Mouse (Mus musculus) CH12.LX (cell line): ENCODE results near the gene Ssb. TPM values are rescaled to one million over a fixed set of nuclear protein-coding genes. Genes with fewer than 3 reads are reported as not detected.

Source experiments
- DNase-seq: peaks from one replicate; pipeline ENCODE4 v3.0.0-alpha.2; 2013; ENCODE audit errors: extremely low read depth
- H3K27ac ChIP-seq: 2 replicates; pipeline ENCODE4 v1.5.1; 2012; ENCODE audit warnings: low read depth, mild to moderate bottlenecking, control low read depth, moderate library complexity; ENCODE audit not compliant: insufficient read depth
- H3K27me3 ChIP-seq: replicated peaks from 2 replicates; pipeline ENCODE3; 2012; ENCODE audit warnings: inconsistent platforms
- H3K36me3 ChIP-seq, 2 experiments: replicated peaks in 1 of 2; 2 replicates each; pipeline versions ENCODE3 to v1.6.1; 2012; ENCODE audit warnings: inconsistent platforms in 1 of 2, low read length in 1 of 2, mild to moderate bottlenecking in 1 of 2, mixed read lengths in 1 of 2, moderate library complexity in 1 of 2; ENCODE audit not compliant: control insufficient read depth in 1 of 2, insufficient read depth in 1 of 2
- H3K4me1 ChIP-seq, 2 experiments: 2 replicates each; pipeline ENCODE4 v1.6.1; 2012; ENCODE audit warnings: inconsistent platforms in 1 of 2, moderate library complexity in 1 of 2; ENCODE audit not compliant: insufficient read depth in 2 of 2, control insufficient read depth in 1 of 2
- H3K4me2 ChIP-seq: 2 replicates; pipeline ENCODE4 v1.6.1; 2012; ENCODE audit warnings: low read depth, mild to moderate bottlenecking, control low read depth; ENCODE audit not compliant: poor library complexity, insufficient read depth, severe bottlenecking
- H3K4me3 ChIP-seq, 3 experiments: fragments of 150-350 bp in 1 of 3; sonication (generic) in 1 of 3; replicated peaks in 1 of 3; 2 replicates each; pipeline versions ENCODE3 to v1.5.1; 2011 to 2012; ENCODE audit warnings: low read depth in 2 of 3, low read length in 2 of 3, mild to moderate bottlenecking in 2 of 3, moderate library complexity in 2 of 3, control low read depth in 1 of 3, improper control_type of control experiment in 1 of 3, inconsistent platforms in 1 of 3, mixed read lengths in 1 of 3; ENCODE audit not compliant: poor library complexity in 1 of 3
- H3K79me2 ChIP-seq: replicated peaks from 2 replicates; pipeline ENCODE4 v1.6.1; 2012; ENCODE audit warnings: mild to moderate bottlenecking, moderate library complexity; ENCODE audit not compliant: control insufficient read depth, poor library complexity, insufficient read depth, severe bottlenecking; ENCODE audit errors: extremely low read depth
- H3K9ac ChIP-seq: 2 replicates; pipeline ENCODE4 v1.6.1; 2012; ENCODE audit warnings: low read depth, mild to moderate bottlenecking, control low read depth, moderate library complexity; ENCODE audit not compliant: insufficient read depth
- H3K9me3 ChIP-seq: replicated peaks from 2 replicates; pipeline ENCODE3; 2012; ENCODE audit warnings: low read length, inconsistent platforms, mixed read lengths
- CHD2 ChIP-seq: IDR thresholded peaks from 2 replicates; pipeline ENCODE4 v1.6.1; 2011; ENCODE audit warnings: low read length, improper control_type of control experiment
- CTCF ChIP-seq, 2 experiments: IDR thresholded peaks in 1 of 2; conservative IDR thresholded peaks in 1 of 2; 2 replicates each; pipeline ENCODE4 v1.5.1; 2011 to 2012; ENCODE audit warnings: low read depth in 2 of 2, low read length in 2 of 2, improper control_type of control experiment in 1 of 2, inconsistent platforms in 1 of 2, mild to moderate bottlenecking in 1 of 2, moderate library complexity in 1 of 2
- E2F4 ChIP-seq: IDR thresholded peaks from 2 replicates; pipeline ENCODE4 v1.6.1; 2011; ENCODE audit warnings: low read depth, low read length, improper control_type of control experiment; ENCODE audit not compliant: insufficient replicate concordance
- HCFC1 ChIP-seq: IDR thresholded peaks from 2 replicates; pipeline ENCODE4 v1.6.1; 2012; ENCODE audit warnings: low read depth, mild to moderate bottlenecking, inconsistent platforms, low read length, improper control_type of control experiment
- JUN ChIP-seq: IDR thresholded peaks from 2 replicates; pipeline ENCODE4 v1.6.1; 2011; ENCODE audit warnings: low read depth, mild to moderate bottlenecking, low read length, improper control_type of control experiment, moderate library complexity; ENCODE audit not compliant: insufficient read depth
- KAT2A ChIP-seq: IDR thresholded peaks from 2 replicates; pipeline ENCODE4 v1.6.1; 2012; ENCODE audit warnings: low read length, improper control_type of control experiment, inconsistent platforms; ENCODE audit not compliant: insufficient replicate concordance
- MAZ ChIP-seq: IDR thresholded peaks from 2 replicates; pipeline ENCODE4 v1.6.1; 2012; ENCODE audit warnings: low read depth, mild to moderate bottlenecking, inconsistent platforms, low read length, improper control_type of control experiment, moderate library complexity
- MEF2A ChIP-seq: IDR thresholded peaks from 2 replicates; pipeline ENCODE4 v1.6.1; 2014; ENCODE audit warnings: low read depth, mild to moderate bottlenecking, inconsistent platforms, low read length, improper control_type of control experiment, borderline replicate concordance
- MXI1 ChIP-seq: IDR thresholded peaks from 2 replicates; pipeline ENCODE4 v1.6.1; 2011; ENCODE audit warnings: mild to moderate bottlenecking, low read depth, low read length, improper control_type of control experiment
- NRF1 ChIP-seq: IDR thresholded peaks from 2 replicates; pipeline ENCODE4 v1.6.1; 2014; ENCODE audit warnings: low read depth, mild to moderate bottlenecking, inconsistent platforms, low read length, improper control_type of control experiment, moderate library complexity
- POLR2A ChIP-seq: IDR thresholded peaks from 2 replicates; pipeline ENCODE4 v1.6.1; 2011; ENCODE audit warnings: low read depth, mild to moderate bottlenecking, improper control_type of control experiment, low read length
- RAD21 ChIP-seq: IDR thresholded peaks from 2 replicates; pipeline ENCODE4 v1.6.1; 2011; ENCODE audit warnings: low read depth, mild to moderate bottlenecking, low read length, improper control_type of control experiment, moderate library complexity
- SIN3A ChIP-seq: IDR thresholded peaks from 2 replicates; pipeline ENCODE4 v1.6.1; 2012; ENCODE audit warnings: low read length, improper control_type of control experiment, inconsistent platforms
- SMC3 ChIP-seq: IDR thresholded peaks from 2 replicates; pipeline ENCODE4 v1.6.1; 2011; ENCODE audit warnings: low read depth, low read length, improper control_type of control experiment
- TBP ChIP-seq: conservative IDR thresholded peaks from 2 replicates; pipeline ENCODE4 v1.6.1; 2011; ENCODE audit warnings: low read depth, low read length, improper control_type of control experiment
- ZC3H11A ChIP-seq: IDR thresholded peaks from 2 replicates; pipeline ENCODE4 v1.6.1; 2012; ENCODE audit warnings: low read depth, mild to moderate bottlenecking, inconsistent platforms, low read length, improper control_type of control experiment
- ZKSCAN1 ChIP-seq: IDR thresholded peaks from 2 replicates; pipeline ENCODE4 v1.6.1; 2012; ENCODE audit warnings: low read depth, inconsistent platforms, low read length, improper control_type of control experiment, borderline replicate concordance
- ZNF384 ChIP-seq: IDR thresholded peaks from 2 replicates; pipeline ENCODE4 v1.6.1; 2012; ENCODE audit warnings: low read depth, low read length, improper control_type of control experiment, inconsistent platforms
- dilution Hi-C: fragments of 300-500 bp; cut with MboI; formaldehyde crosslinking; loops from 2 replicates; pipeline ENCODE4 v1.14.3; 2020; ENCODE audit warnings: low sequenced_read_pairs; ENCODE audit not compliant: extremely low pct_unique_long_range_greater_than_20kb, extremely low pct_ligation_motif_present
- in situ Hi-C: fragments of 300-500 bp; cut with MboI; formaldehyde crosslinking; loops from 3 replicates; pipeline ENCODE4 v1.14.3; 2019; ENCODE audit warnings: low sequenced_read_pairs, low pct_ligation_motif_present, low pct_unique_long_range_greater_than_20kb, mixed read lengths
- polyA plus RNA-seq: library from polyadenylated mRNA; unstranded; fragments of >175 nt; gene quantifications from 2 replicates; pipeline ENCODE4 v1.2.1, GENCODE M21; 2012; ENCODE audit warnings: low read depth; ENCODE audit not compliant: insufficient read length
- total RNA-seq, 2 experiments: library from RNA; depleted of rRNA; stranded (reverse); fragments of 300-350 nt in 1 of 2; fragments of >200 nt in 1 of 2; gene quantifications; 2 replicates each; pipeline ENCODE4 v1.2.3; 2012 to 2014

Ssb gene
- total and polyA plus RNA-seq, 3 experiments = 124 to 410 (median 281) TPM

DNA sequence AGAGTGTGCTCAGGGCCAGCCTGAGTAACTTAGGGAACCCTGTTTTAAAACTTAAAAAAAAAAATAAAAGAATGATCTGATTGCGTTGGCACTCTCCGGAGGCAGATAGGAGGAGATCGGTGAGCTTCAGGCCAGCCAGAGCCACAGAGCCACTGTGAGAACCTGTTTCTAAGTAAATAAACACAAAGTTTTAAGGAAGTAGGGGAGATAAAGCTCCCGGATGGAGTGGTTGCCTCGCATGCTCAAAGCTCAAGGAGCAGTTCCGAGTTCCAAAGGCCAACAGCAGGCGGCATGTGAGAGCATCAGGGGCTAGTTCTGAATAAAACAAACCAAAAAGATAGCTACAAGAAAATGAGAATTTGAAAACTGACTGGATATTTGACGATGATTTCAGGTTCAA lies 5.0 kb upstream of the Ssb start:
- Histone ChIP-seq H3K9ac (no peak overlapping the region), H3K4me3 (no peak overlapping the region), H3K9me3 (no peaks in the 10 kb centered on the region), H3K4me2 (no peak overlapping the region), H3K27me3 (no peaks in the 10 kb centered on the region), H3K4me1 (peaks cover 0 to 3% of the 10 kb centered on the region in 2 experiments; a peak in 2 of 4 replicates)
- DNase-seq = no peak
- TF ChIP-seq CHD2 (no peak), TBP (no peak), ZC3H11A (no peak), E2F4 (no peak), KAT2A (no peak), SIN3A (no peak), POLR2A (no peak), JUN (no peak), HCFC1 (no peak), NRF1 (no peak), MEF2A (no peak)
- TF ChIP-seq, all 38 proteins: peak for 0
- no peaks in the 10 kb centered on the region for H3K36me3 ChIP-seq
- H3K79me2 ChIP-seq = no peaks in the 10 kb centered on the region
- no peak overlapping the region for H3K27ac ChIP-seq
- in situ Hi-C loops = no loop called here
- dilution Hi-C loops = no loop called here

- dilution Hi-C loops (no loop called here), in situ Hi-C loops (no loop called here)
- Histone ChIP-seq H3K27ac (no peak overlapping the region), H3K36me3 (no peaks in the 10 kb centered on the region), H3K9me3 (no peaks in the 10 kb centered on the region), H3K4me3 (no peak overlapping the region), H3K27me3 (no peaks in the 10 kb centered on the region), H3K9ac (no peak overlapping the region), H3K79me2 (peaks cover 15% of the 10 kb centered on the region), H3K4me2 (no peak overlapping the region), H3K4me1 (peaks cover 0 to 3% of the 10 kb centered on the region in 2 experiments; a peak in 2 of 4 replicates)
- TF ChIP-seq ZNF384 = peak; percentile 45
- peak in 1 of 2 experiments; percentile 65; a peak in 3 of 4 replicates for TF ChIP-seq CTCF (conservative IDR thresholded peaks at IDR 0.05 in 1 of 2, IDR thresholded peaks at IDR 0.05 in 1 of 2; ENCODE audit: low read depth in 2 of 2, low read length in 2 of 2)
- TF ChIP-seq MAZ = no peak
- TF ChIP-seq MXI1 = no peak
- TF ChIP-seq ZKSCAN1 = no peak
- peak; percentile 15; the same call in 1 of the 2 replicates for TF ChIP-seq SMC3
- peak; percentile 63 for TF ChIP-seq RAD21
- peak; percentile 17 for DNase-seq
Measured at GRCm38 (mm10) chr2:69857882-69858281, 3.5 kb upstream of the Ssb start.
